Mouse (Mus musculus) embryonic fibroblast, embryonic 13.5 days (primary cell): Measurements from ENCODE around the gene Fbxo47.

ENCODE experiments used
- CTCF ChIP-seq: IDR thresholded peaks from 2 replicates; pipeline ENCODE4 v1.5.1; 2011; ENCODE audit warnings: mild to moderate bottlenecking, control low read depth, low read length, moderate library complexity, borderline replicate concordance; ENCODE audit not compliant: insufficient read depth
- POLR2A ChIP-seq: IDR thresholded peaks from 2 replicates; pipeline ENCODE4 v1.6.1; 2011; ENCODE audit warnings: low read depth, mild to moderate bottlenecking, control low read depth, low read length, moderate library complexity

DNA sequence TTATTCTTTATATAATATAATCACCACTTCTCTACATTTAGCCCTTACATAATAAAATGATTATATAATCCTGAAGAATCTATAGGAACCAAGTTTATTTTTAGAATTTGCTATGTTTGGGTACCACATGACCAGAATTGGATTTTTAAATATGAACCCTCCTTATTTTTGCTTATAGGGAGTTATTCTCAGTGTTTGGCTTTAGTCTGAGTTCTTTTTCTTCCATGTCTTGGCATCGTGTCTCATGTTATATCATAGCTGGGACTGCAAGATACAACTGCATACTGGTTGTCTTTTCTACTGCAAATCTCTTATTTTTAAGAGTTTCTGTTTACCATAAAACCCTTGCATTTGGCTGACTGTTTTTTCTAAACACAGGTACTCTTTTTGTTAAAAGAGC lies 9.6 kb downstream of the Fbxo47 start:
- no peak for TF ChIP-seq CTCF
- no peak for TF ChIP-seq POLR2A
